Mouse (Mus musculus) liver, embryonic 14 days (tissue): Measurements from ENCODE around the gene Fam71a. TPM values are rescaled to one million over a fixed set of nuclear protein-coding genes. Genes with fewer than 3 reads are reported as not detected.

ENCODE experiments used
- polyA plus RNA-seq: library from polyadenylated mRNA; depleted of rRNA; stranded (reverse); fragments of >200 nt; gene quantifications from 2 replicates; pipeline ENCODE4 v1.2.3, GENCODE M21; 2012; rRNA removed

Fam71a gene
- polyA plus RNA-seq, result not detected in 2 replicates

GRCm38 (mm10) chr1:191164717-191165116 lies at the start of gene Fam71a:
Fam71a (minus strand) TSS chr1:191164817.

Other genes with a start within 250 kb of the Fam71a start
- gene Angel2, start 239.7 kb downstream of the Fam71a start, polyA plus RNA-seq, result 12.3 and 13.2 TPM in 2 replicates
- gene Vash2, start 185.5 kb downstream of the Fam71a start, polyA plus RNA-seq, result 0.28 and 0.58 TPM in 2 replicates
- 6.3 and 7.5 TPM in 2 replicates for gene Flvcr1, start 138.7 kb downstream of the Fam71a start, polyA plus RNA-seq
- not detected in 2 replicates for gene Spata45, start 128.2 kb downstream of the Fam71a start, polyA plus RNA-seq
- 7.0 and 7.4 TPM in 2 replicates for gene Tatdn3, start 101.9 kb downstream of the Fam71a start, polyA plus RNA-seq
- 9.7 and 11.7 TPM in 2 replicates for gene Nsl1, start 101.8 kb downstream of the Fam71a start, polyA plus RNA-seq
- gene Batf3, start 67.0 kb downstream of the Fam71a start, polyA plus RNA-seq, result 1.7 and 1.9 TPM in 2 replicates
- 0.76 and 0.84 TPM in 2 replicates for gene Atf3, start 53.2 kb upstream of the Fam71a start, polyA plus RNA-seq
- gene Nenf, start 153.4 kb upstream of the Fam71a start, polyA plus RNA-seq, result 28.4 and 28.8 TPM in 2 replicates
- 4.1 and 4.9 TPM in 2 replicates for gene Tmem206, start 161.1 kb upstream of the Fam71a start, polyA plus RNA-seq
- 23.9 and 26.4 TPM in 2 replicates for gene Ppp2r5a, start 238.5 kb upstream of the Fam71a start, polyA plus RNA-seq